Mouse (Mus musculus) midbrain, embryonic 12.5 days (tissue): ENCODE results near the gene Mfsd2a. TPM values are rescaled to one million over a fixed set of nuclear protein-coding genes. Genes with fewer than 3 reads are reported as not detected.

ENCODE experiments used
- ATAC-seq: fragments of 200-750 bp; cut with Nextera tagmentation; 2 replicates; pipeline ENCODE4 v1.8.0; 2017; ENCODE audit warnings: low read depth, moderate TSS enrichment, moderate library complexity; ENCODE audit not compliant: low FRiP score
- H3K27ac ChIP-seq: fragments of 300-500 bp; sonication (generic); replicated peaks from 2 replicates; pipeline ENCODE4 v1.5.1; 2016; ENCODE audit warnings: mild to moderate bottlenecking
- H3K27me3 ChIP-seq: fragments of 300-500 bp; sonication (generic); 2 replicates; pipeline ENCODE4 v1.6.1; 2016; ENCODE audit warnings: mild to moderate bottlenecking
- H3K36me3 ChIP-seq: fragments of 300-500 bp; sonication (generic); 2 replicates; pipeline ENCODE4 v1.6.1; 2016
- H3K4me1 ChIP-seq: fragments of 300-500 bp; sonication (generic); 2 replicates; pipeline ENCODE4 v1.6.1; 2016
- H3K4me2 ChIP-seq: fragments of 300-500 bp; sonication (generic); replicated peaks from 2 replicates; pipeline ENCODE4 v1.6.1; 2016; ENCODE audit warnings: mild to moderate bottlenecking, moderate library complexity
- H3K4me3 ChIP-seq: fragments of 300-500 bp; sonication (generic); 2 replicates; pipeline ENCODE4 v1.5.1; 2016; ENCODE audit warnings: mild to moderate bottlenecking
- H3K9ac ChIP-seq: fragments of 300-500 bp; sonication (generic); replicated peaks from 2 replicates; pipeline ENCODE4 v1.6.1; 2016; ENCODE audit warnings: mild to moderate bottlenecking, moderate library complexity
- H3K9me3 ChIP-seq: fragments of 300-500 bp; sonication (generic); 2 replicates; pipeline ENCODE4 v1.6.1; 2016; ENCODE audit warnings: mild to moderate bottlenecking
- WGBS: fragments of 180-500 bp; shearing (Covaris S2); methylation state at CpG from one replicate; pipeline ENCODE4 v1.1.7; 2016; 5-methylcytosine and 5-hydroxymethylcytosine counted together
- polyA plus RNA-seq: library from polyadenylated mRNA; unstranded; fragments of >200 nt; fragmentation: Nextera tagmentation; extraction: Ambion mirVana; gene quantifications from 2 replicates; pipeline ENCODE4 v1.2.1, GENCODE M21; 2016

The Mfsd2a gene
- polyA plus RNA-seq, 1 experiment from 2014 or later, result 25.7 TPM

- Histone ChIP-seq H3K27me3 (no peaks in the 10 kb centered on the region), H3K4me1 (no peaks in the 10 kb centered on the region), H3K27ac (no peak overlapping the region), H3K9ac (no peak overlapping the region), H3K4me3 (no peak overlapping the region), H3K9me3 (no peaks in the 10 kb centered on the region), H3K36me3 (no peaks in the 10 kb centered on the region), H3K4me2 (no peak overlapping the region)
- no peak for ATAC-seq
- WGBS, result 11% methylated on average over 5 of the region's 5 CpGs
Observed at GRCm38 (mm10) chr4:122898313-122898712, 62.7 kb downstream of the Mfsd2a start.

- H3K27ac ChIP-seq, result no peak overlapping the region
- no peak overlapping the region for H3K9ac ChIP-seq
- no peaks in the 10 kb centered on the region for H3K4me1 ChIP-seq
- no peak for ATAC-seq
- WGBS, result 85% methylated on average over 4 of the region's 4 CpGs
- no peaks in the 10 kb centered on the region for H3K36me3 ChIP-seq
- no peak overlapping the region for H3K4me2 ChIP-seq
- no peaks in the 10 kb centered on the region for H3K9me3 ChIP-seq
- no peaks in the 10 kb centered on the region for H3K27me3 ChIP-seq
- H3K4me3 ChIP-seq, result no peak overlapping the region
Observed at GRCm38 (mm10) chr4:122897750-122898149, 63.2 kb downstream of the Mfsd2a start.

Other genes starting within 250 kb of the Mfsd2a start
- gene Ppt1, start 124.9 kb downstream of the Mfsd2a start, polyA plus RNA-seq, result 67.4 and 72.8 TPM in 2 replicates
- gene Cap1, start 75.1 kb downstream of the Mfsd2a start, polyA plus RNA-seq, result 58.6 and 67.5 TPM in 2 replicates
- 130 and 140 TPM in 2 replicates for gene Mycl, start 34.5 kb upstream of the Mfsd2a start, polyA plus RNA-seq
- gene Trit1, start 55.4 kb upstream of the Mfsd2a start, polyA plus RNA-seq, result 29.3 and 30.0 TPM in 2 replicates
- gene Bmp8b, start 144.0 kb upstream of the Mfsd2a start, polyA plus RNA-seq, result 0.10 and 0.13 TPM in 2 replicates
- gene Oxct2b, start 155.1 kb upstream of the Mfsd2a start, polyA plus RNA-seq, result not detected in 2 replicates
- gene Ppie, start 178.8 kb upstream of the Mfsd2a start, polyA plus RNA-seq, result 91.9 and 99.0 TPM in 2 replicates
- gene Hpcal4, start 222.0 kb upstream of the Mfsd2a start, polyA plus RNA-seq, result 2.4 and 3.5 TPM in 2 replicates
- not detected in 2 replicates for gene Nt5c1a, start 240.3 kb upstream of the Mfsd2a start, polyA plus RNA-seq